Mouse (Mus musculus) small intestine, adult 2 months (tissue): ENCODE data around the gene Rad9a. TPM values are rescaled to one million over a fixed set of nuclear protein-coding genes. Genes with fewer than 3 reads are reported as not detected.

Experiments used
- H3K27ac ChIP-seq: fragments of 200-500 bp; 2 replicates; pipeline ENCODE4 v1.5.1; 2012; ENCODE audit warnings: low read depth, low read length, control low read depth, inconsistent platforms; ENCODE audit not compliant: insufficient read depth
- H3K27me3 ChIP-seq: fragments of 200-500 bp; 2 replicates; pipeline ENCODE4 v1.6.1; 2012; ENCODE audit warnings: mild to moderate bottlenecking, moderate library complexity, low read length, inconsistent platforms; ENCODE audit not compliant: control insufficient read depth, insufficient read depth
- H3K36me3 ChIP-seq: fragments of 200-500 bp; 2 replicates; pipeline ENCODE4 v1.6.1; 2012; ENCODE audit warnings: mild to moderate bottlenecking, low read length, control low read depth, inconsistent platforms; ENCODE audit not compliant: control insufficient read depth, insufficient read depth
- H3K4me1 ChIP-seq: fragments of 200-500 bp; 2 replicates; pipeline ENCODE4 v1.6.1; 2012; ENCODE audit warnings: low read length, inconsistent platforms, mixed read lengths; ENCODE audit not compliant: control insufficient read depth, insufficient read depth, insufficient read length
- H3K4me3 ChIP-seq: fragments of 200-500 bp; 2 replicates; pipeline ENCODE4 v1.5.1; 2012; ENCODE audit warnings: low read depth, mild to moderate bottlenecking, control low read depth, inconsistent platforms, low read length, moderate library complexity
- CTCF ChIP-seq: fragments of 200-500 bp; IDR thresholded peaks from 2 replicates; pipeline ENCODE4 v1.5.1; 2012; ENCODE audit warnings: low read depth, mild to moderate bottlenecking, control low read depth, inconsistent platforms, low read length, moderate library complexity, mixed read lengths; ENCODE audit not compliant: insufficient replicate concordance, insufficient read length; ENCODE audit errors: extremely low read depth
- POLR2A ChIP-seq: fragments of 200-500 bp; IDR thresholded peaks from 2 replicates; pipeline ENCODE4 v1.6.1; 2012; ENCODE audit warnings: low read depth, mild to moderate bottlenecking, control low read depth, inconsistent platforms, low read length, moderate library complexity
- WGBS: fragments of 180-500 bp; shearing (Covaris S2); methylation state at CpG from one replicate; pipeline ENCODE4 v1.1.7; 2018; 5-methylcytosine and 5-hydroxymethylcytosine counted together
- polyA plus RNA-seq: library from polyadenylated mRNA; depleted of rRNA; stranded (reverse); fragments of >200 nt; gene quantifications from 2 replicates; pipeline ENCODE4 v1.2.3, GENCODE M21; 2012

Rad9a gene
- polyA plus RNA-seq, 1 experiment: 12.2 TPM

DNA sequence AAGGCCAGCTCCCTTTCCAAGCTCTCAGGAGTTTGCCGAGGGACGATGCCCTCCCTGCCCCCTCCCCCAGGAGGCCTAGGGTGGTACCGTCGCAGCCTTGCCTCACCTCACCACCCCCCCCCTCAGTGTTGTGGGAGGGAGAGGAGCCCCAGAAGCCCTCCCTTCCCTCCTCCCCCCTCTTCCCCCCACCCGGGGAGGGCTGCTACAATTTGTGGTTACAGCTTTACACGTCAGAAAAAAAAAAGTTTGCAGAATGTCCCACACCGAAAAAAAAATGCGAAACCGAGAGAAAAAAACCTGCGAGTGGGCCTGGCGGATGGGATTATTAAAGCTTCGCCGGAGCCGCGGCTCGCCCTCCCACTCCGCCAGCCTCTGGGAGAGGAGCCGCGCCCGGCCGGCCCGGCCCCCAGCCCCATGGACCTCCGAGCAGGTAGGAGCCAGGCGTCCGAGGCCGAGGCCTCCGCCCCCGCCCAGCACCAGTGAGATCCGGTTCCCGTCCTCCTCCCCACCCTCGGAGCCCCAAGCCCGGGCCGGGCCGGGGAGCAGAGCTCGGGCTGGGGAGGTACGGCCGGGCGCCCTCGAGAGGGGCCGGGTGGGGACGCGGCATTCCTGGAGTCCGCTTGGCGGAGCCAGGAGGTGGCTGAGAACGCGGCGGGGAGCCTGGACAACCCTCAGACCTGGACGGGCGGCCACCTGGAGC lies 12.8 kb upstream of the Rad9a start, which contains the start of the genes Clcf1 and AC109138.7:
Clcf1 (plus strand) TSS at position 168 of the 700 bp plus-strand sequence.
AC109138.7 (plus strand) TSS at position 287 of the 700 bp plus-strand sequence.
- peak within 1 kb of the TSS; percentile 74 for H3K4me3 ChIP-seq
- peaks cover 21% of the 10 kb centered on the region for H3K27me3 ChIP-seq
- TF ChIP-seq CTCF (no peak), POLR2A (no peak; the same call in 1 of the 2 replicates)
- peak within 1 kb of the TSS; percentile 20; the same call in 1 of the 2 replicates for H3K27ac ChIP-seq
- peaks cover 6% of the 10 kb centered on the region for H3K4me1 ChIP-seq
- WGBS: 1% methylated on average over 49 of the region's 49 CpGs
- no peaks in the 10 kb centered on the region for H3K36me3 ChIP-seq

DNA sequence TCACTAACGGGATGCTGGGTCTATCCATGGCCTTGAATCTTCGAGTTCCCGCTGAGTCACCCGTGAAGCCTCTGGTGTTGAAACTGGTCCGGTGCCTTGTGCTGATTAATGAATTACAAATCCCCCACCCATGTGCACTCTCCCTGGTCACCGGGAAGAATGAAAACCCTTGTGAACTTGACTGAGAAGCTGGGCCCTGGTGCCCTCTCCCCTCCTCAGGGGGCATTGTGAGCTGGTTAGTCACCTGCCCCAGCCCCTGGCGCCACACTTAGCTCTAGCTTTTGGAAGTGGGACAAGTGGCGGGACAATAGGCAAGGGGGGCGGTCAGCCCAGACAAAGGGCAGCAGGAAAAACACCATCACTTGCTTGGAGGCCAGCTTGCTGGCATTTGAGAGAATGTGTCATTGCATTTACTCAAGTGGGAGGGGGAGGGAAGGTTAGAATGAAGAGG lies 12.1 kb upstream of the Rad9a start:
- WGBS: 15% methylated on average over 9 of the region's 9 CpGs
- Histone ChIP-seq H3K36me3 (no peaks in the 10 kb centered on the region), H3K27ac (no peak overlapping the region), H3K4me3 (peak overlapping the region; percentile 74; the same call in 1 of the 2 replicates), H3K4me1 (peaks cover 9% of the 10 kb centered on the region), H3K27me3 (peaks cover 21% of the 10 kb centered on the region)
- TF ChIP-seq POLR2A: no peak
- TF ChIP-seq CTCF: no peak

DNA sequence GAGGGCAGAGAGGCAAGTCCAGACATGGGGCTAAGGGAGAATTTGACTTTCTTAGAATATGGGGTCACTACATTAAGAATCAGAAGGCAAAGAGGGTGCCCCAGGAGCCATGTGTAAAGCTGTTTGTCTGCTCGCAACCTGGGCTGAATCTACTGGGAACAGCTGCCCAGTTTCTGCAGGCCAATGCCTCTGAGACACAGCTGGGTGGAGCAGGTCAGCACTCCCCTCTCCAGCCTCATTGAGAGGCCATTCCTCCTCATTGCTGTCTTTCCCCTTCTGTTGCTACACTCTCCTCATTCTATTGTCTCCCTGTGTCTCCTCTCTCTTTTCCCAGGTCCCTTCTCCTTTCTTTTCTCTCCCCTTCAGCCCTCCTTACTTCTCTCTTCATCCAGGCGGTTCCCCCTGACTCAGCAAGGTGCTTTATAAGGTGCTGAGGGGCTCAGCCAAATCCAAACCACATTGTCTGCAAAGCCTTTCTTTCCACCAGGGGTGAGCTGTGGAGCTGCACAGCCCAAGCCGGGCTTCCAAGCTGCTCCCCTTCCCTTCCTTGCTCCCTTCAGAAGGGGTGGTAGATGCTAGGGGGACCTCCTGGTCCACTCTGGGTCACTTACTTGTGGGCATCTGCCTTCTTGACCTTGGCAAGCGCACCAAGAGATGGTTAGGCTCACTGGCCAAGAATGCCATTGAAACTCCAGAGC lies 10.6 kb upstream of the Rad9a start:
- Histone ChIP-seq H3K4me1 (peaks cover 9% of the 10 kb centered on the region), H3K27me3 (peaks cover 21% of the 10 kb centered on the region), H3K4me3 (no peak overlapping the region), H3K27ac (no peak overlapping the region), H3K36me3 (no peaks in the 10 kb centered on the region)
- WGBS: 83% methylated on average over 4 of the region's 4 CpGs
- TF ChIP-seq CTCF: no peak
- TF ChIP-seq POLR2A: no peak

DNA sequence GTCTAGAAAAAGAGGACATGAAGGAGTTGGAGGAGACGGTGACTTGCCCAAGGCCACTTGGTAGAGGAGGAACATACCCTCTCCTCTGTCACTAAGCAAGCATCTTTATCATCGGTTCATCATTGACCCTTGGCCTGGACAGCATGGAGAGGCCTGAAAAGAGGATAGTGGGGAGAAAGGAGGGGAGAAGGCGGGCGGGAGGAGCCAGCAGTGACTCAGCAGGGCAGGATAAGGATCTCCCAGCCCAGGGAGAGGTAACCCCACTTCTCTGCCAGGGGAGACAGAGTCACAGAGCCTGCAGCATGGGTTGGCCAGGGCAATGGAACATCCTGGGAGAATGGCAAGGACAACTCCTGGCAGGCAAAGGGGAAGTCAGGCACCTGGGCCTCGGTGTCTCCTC lies 7.1 kb upstream of the Rad9a start:
- peaks cover 1% of the 10 kb centered on the region for H3K27me3 ChIP-seq
- TF ChIP-seq CTCF: no peak
- no peak for TF ChIP-seq POLR2A
- WGBS: 77% methylated on average over 5 of the region's 5 CpGs
- no peak overlapping the region for H3K27ac ChIP-seq
- H3K36me3 ChIP-seq: no peaks in the 10 kb centered on the region
- no peak overlapping the region for H3K4me3 ChIP-seq
- peaks cover 4% of the 10 kb centered on the region for H3K4me1 ChIP-seq

DNA sequence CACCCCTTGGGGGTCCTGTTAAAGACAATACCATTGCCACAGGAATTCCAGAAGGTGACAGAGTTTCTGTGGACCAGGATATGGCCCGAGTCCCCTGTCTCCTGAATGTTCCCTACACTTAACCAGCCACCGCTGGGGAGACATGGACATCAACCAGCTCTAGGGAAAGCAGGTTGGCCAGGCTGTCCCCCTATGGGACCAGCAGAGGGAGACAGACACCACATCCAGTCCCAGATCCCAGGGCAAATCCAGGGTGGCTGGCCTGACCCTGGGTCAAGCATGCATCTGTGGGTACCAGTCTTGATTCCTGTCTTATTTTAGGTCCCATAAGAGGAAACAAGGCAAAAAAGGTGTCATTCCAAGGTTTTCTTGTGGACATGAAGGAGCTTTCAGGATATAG lies 5.5 kb upstream of the Rad9a start:
- Histone ChIP-seq H3K4me3 (no peak overlapping the region), H3K4me1 (peaks cover 6% of the 10 kb centered on the region), H3K27me3 (no peaks in the 10 kb centered on the region), H3K36me3 (no peaks in the 10 kb centered on the region), H3K27ac (no peak overlapping the region)
- TF ChIP-seq POLR2A (no peak), CTCF (peak; percentile 95)
- 4% methylated on average over 2 of the region's 2 CpGs for WGBS

DNA sequence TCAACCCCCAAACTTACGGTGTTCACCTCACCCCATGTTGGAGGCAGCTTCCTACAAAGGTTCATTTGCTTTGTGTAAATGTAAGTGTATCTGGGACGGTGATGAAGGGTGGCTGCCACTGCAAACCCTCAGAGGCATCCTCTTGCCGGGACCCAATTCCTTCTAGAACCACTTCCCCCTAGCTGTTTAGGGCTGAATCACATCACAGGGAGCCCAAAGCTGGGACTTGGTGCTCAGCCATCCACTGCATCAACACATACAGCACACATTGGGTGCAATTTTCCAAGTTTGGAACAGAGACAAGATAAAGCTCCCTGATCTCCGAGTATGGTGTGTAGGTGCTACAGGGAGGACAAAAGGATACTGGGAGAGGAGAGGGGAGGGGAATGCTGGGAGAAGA lies 3.4 kb upstream of the Rad9a start:
- Histone ChIP-seq H3K36me3 (no peaks in the 10 kb centered on the region), H3K4me1 (peaks cover 16% of the 10 kb centered on the region), H3K4me3 (no peak overlapping the region), H3K27me3 (no peaks in the 10 kb centered on the region), H3K27ac (no peak overlapping the region)
- no peak for TF ChIP-seq POLR2A
- TF ChIP-seq CTCF: no peak
- WGBS: 66% methylated on average over 4 of the region's 4 CpGs
